Mouse (Mus musculus) CD4-positive, CD25-positive, alpha-beta regulatory T cell, adult 4 months (primary cell): ENCODE data around the gene Psmd3. TPM values are rescaled to one million over a fixed set of nuclear protein-coding genes. Genes with fewer than 3 reads are reported as not detected.
"Not testable (repeated sequence)": the region's sequence is repeated elsewhere in the genome, so short reads cannot be mapped to it uniquely, and the experiment has no call there.

ENCODE experiments used
- ATAC-seq: one replicate; pipeline ENCODE4 v1.8.0; 2017
- polyA plus RNA-seq, 2 experiments: library from polyadenylated mRNA; unstranded; fragments of 100-300 nt; shearing (Covaris generic); gene quantifications; one replicate each; pipeline ENCODE4 v1.2.1; 2017

The Psmd3 gene
- polyA plus RNA-seq, 2 experiments from 2014 or later, result 13.8 to 17.5 TPM

DNA sequence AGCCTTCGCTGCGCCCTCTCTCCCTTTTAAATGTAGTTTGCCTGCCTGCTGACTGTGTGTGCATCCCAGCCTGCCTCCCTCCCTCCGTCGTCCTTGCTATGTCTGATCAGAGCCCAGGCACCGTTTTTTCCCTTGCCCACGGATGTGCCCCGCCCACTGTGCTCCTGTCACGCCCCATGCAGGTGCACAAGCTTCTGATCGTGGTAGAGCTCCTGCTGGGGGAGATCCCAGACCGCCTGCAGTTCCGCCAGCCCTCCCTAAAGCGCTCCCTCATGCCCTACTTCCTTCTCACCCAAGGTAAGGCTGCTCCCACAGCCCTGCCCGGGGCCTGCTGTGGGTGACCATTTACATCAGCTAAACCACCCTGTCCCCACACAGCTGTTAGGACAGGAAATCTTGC, 10.8 kb downstream of the Psmd3 start:
- no peak for ATAC-seq

DNA sequence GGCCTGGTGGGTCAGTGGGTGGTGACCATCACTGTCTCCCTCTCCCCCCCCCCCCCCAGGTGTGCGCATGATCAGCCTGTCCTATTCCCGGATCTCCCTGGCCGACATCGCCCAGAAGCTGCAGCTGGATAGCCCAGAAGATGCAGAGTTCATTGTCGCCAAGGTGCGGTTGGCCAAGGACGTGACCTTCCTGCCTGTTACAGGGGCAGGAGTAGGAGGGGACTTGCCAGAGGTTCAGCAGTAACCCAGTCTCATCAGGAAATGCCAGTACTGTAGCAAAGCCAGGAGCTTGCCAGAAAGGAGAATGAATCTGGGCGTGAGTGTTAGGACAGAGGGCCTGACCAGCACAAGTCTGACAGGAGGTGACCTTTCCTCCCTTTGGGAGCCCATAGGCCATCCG, 11.4 kb downstream of the Psmd3 start:
- no peak for ATAC-seq

DNA sequence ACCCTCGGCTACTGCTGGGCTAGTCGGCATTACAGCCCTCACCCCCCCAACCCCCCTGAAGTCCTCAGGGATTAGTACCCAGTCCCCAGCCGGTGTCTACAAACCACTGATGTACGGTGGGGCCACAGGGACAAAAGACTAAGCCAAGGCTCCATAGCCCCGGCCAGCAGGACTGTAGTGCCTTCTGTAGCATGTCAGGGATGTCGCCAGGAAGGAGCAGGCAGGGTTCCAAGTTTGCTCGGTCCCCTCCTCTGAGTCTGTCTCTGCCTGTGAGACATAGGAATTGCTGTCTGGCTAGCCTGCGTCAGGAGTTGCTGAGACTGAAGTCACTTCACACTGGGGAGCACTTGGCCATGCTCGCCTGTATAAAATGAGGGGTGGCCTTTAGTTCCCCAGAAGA, 11.9 kb downstream of the Psmd3 start:
- ATAC-seq, result no peak

DNA sequence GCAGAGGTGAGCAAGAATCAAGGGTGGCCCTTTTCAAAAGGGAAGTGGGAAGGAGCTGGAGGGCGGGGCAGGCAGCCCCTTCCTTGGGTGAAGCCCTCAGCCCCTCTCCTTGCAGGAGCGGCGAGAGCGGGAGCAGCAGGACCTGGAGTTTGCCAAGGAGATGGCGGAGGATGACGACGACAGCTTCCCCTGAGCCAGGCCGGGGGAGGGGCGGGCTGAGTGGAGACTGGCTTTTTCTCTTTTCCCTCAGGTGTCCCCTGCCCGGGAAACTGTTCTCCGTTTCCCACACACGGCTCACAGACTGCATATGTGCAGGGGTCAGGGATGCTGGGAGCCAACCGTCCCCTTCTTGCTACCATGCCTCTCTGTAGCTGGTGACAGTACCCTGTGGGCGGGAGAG, 13.1 kb downstream of the Psmd3 start:
- ATAC-seq, result no peak

DNA sequence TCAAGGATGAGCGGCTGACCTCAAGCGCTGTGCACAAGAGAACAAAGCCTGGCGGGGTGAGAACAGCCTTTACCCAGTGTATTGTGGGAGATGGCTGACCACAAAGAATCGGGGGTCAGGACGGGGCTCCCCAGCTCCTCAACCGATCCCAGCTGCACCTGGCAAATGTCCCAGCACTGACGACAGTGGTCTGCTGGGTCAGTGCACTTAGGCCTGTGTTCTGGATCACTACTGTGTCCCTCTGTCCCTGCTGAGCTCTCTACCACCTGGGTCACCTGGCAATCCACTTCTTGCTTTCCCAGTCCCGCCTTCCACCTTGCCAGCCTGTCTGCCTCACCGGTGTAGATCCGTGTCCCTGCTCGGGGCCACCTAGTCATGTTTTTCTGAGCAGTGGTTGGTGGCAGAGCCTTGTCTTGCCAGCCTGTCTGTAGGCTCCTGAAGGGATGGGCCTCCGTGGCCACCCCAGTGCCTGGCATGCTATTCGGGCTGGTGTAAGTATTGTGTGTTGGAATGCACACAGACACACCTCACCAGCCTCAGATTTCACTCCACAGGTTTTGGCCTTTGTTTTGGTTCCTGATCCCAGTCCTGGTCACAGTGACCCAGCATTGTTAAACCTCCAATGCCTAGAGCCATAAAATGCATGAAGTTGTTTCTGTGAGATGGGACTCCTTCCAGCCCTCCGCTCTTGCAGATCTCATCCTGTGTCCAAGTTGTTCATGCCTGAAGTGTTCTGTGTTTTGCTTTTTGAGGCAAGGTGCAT, 14.3 kb downstream of the Psmd3 start:
- no peak for ATAC-seq

DNA sequence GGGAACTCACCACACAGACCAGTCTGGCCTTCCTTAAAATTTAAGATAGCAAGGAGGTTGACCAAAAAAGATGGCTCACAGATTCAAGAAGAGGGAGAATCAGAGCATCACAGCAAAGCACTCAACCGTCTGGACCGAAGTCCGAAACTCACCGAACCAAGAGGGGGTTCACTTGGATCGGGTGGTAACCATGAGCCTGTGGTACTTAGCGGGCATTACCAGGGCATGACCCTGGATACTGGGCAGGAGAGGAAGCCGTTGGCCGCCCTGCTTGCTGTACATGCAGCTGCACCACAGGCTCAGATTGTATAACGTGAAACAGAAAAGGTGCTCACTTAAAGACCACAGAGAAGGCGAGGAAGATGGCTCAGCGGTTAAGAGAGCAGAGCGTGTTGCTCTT, 14.9 kb downstream of the Psmd3 start:
- ATAC-seq, result no peak

DNA sequence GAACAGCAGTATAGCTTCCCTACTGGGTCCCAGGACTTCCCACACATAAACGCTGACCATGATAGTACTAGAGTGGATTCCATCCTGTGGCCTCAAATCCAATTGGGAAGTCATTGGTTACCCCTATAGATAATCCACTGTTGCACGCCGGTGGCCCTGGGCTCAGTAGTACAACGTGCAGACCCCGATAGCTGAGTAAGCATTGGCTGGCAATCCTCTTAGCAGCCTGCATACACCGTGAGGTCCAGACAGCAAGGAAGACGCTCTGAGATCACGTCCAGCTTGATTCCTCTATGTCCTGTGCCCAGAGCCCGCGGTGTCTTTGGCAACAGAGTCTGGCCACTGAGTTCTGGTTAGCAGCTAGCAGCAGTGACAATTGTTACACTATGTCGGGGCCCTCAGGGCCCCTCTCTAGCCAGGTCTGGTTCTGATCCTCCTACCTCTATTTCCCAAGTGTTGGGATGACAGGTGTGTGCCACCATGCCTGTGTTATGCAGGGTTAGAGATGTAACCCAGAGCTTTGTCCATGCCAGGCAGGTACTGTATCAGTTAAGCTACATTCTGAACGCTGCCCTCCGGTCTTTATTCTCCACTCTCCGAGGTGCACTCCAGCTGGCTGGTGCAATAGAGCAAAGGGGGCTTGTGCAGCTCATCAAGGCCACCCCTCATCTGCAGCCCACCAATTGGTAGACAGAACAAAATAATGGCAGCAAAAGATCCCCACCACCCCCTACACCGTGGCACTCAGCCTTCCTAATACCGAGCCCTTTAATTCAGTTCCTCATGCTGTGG, 16.7 kb downstream of the Psmd3 start:
- ATAC-seq, result no peak

DNA sequence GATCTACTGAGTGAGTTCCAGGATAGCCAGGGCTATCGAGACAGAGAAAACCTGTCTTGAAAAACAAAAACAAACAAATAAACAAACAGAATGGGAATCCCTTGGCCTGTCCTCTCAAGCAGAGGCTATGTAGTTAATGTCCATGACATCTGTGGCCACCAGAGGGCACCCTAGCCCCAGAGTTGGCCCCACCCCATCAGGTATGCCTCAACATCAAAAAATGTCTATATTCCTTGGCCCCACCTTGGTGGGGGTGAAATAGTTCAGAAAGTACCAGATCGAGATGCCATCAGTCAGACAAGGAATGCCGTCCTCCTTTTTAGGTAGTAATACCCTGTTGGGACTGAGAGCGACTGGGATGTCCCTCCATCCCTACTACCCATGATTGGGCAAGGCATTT, 17.6 kb downstream of the Psmd3 start:
- ATAC-seq, result peak; percentile 69

DNA sequence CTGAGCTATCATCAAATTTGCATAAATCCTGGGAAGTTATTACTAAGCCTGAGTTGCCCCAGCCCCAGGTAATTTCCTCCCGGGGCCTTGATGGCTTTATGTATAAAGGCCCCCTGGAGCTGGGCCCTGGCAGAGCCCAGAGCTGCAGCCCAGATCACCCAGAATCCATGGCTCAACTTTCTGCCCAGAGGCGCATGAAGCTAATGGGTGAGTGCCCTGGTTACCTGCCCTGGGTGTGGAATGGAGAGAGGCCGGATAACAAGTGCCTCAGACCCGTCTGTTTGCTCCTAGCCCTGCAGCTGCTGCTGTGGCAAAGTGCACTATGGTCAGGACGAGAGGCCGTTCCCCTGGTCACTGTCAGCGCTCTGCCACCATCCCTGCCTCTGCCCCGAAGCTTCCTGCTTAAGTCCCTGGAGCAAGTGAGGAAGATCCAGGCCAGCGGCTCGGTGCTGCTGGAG, 18.9 kb downstream of the Psmd3 start, which contains the start of gene Csf3:
Gene Csf3, plus strand, starts transcription at position 51 of the 458 bp plus-strand sequence.
- no peak for ATAC-seq

DNA sequence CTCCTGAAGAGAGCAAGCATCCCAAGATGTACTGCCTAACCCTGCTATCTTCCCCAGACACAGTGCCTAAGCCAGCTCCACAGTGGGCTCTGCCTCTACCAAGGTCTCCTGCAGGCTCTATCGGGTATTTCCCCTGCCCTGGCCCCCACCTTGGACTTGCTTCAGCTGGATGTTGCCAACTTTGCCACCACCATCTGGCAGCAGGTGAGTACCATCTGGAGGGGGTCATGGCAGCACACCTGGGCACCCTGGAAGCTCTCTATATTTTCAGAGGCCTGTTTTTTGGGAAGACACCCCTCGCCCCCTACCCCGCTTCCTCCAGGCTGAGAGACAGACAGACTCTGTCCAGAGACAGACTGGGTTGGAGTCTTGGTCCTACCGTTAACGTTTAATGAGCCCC, 20.0 kb downstream of the Psmd3 start:
- ATAC-seq, result no peak

DNA sequence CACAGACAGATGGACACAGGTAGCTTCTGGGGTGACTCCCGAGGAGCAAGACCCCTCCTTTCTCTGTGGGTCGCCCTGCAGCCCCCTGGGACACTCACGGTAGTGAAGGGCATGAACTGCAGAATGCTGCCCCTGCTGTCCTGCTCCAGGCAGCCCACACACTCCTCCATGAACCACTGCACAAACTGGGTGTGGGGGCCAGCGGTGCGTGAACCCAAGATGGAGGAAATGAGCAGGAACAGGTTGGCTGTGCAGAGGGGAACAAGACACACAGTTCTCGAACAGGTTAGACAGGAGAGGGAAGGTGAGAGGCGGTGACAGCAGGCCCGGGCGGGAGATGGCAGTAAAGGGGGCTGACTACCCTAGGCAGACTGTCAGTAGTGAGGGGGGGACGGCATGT, 22.7 kb downstream of the Psmd3 start:
- ATAC-seq, result no peak

DNA sequence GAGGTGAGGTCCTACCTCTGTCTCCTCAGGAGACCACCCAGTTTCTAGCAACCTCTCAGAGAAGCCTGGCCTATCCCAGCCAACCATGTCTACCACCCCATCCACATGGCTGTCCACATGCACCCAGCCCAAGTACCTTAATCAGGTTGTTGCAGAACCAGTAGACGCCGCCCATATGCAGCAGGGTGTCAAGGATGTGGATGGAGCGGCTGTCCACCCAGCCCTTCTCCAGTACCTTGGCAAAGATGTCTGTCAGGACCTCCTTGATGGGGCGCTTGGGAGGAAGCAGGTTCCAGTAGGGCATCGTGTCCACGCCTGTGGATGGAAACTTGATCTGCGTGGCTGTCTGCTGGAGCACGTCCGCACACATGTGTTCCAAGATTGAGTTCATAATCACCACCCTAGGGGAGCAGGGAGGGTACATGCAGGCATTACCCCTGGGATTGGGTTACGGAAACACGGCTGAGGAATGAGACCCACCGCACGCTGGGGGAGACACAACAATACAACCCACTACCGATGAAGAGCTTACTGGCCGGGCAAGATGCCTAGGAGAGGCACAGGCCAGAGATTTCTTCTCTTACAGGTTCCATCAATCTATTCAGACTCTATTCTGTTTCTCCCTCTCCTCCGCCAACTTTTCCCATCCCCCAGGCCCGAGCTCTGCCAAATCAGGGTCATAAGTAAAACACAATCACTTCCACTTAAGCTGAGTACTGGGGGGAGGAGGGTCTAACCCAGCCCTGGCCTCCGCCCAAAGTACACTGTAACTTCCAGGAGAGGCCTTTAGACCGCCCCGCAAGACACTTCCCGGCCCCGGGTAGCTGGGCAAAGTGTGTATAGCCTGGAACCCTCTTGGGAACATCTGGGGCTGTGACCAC, 25.3 kb downstream of the Psmd3 start:
- no peak for ATAC-seq

DNA sequence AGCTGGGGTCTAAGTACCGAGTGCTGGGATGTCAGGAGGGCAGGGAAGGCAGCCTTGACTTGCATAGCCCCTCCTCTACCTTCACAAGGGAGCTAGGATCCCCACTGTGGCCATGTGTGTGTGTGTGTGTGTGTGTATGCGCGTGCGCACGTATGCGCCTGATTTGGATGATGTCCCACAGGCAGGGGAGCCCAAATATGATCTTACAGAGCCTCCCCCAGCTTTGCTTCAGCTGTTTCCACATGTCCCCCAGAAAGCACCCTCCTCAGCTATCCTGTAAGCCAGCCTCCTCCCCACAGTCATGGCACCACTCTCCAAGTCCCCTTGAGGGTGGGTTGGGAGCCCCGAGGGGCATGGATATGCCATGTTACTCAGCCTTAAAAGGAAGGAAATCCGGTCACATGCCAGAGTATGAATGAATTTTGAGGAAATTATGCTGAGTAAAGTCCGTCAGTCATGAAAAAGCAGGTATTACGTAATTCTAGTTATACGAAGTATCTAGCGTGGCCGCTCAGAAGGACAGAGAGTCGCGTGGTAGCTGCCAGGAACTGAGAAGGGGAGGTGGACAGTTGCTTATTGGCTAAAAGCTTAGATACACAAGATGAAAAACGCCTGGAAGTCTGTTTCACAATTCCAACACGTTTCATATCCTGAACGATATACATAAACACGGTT, 26.1 kb downstream of the Psmd3 start:
- no peak for ATAC-seq

DNA sequence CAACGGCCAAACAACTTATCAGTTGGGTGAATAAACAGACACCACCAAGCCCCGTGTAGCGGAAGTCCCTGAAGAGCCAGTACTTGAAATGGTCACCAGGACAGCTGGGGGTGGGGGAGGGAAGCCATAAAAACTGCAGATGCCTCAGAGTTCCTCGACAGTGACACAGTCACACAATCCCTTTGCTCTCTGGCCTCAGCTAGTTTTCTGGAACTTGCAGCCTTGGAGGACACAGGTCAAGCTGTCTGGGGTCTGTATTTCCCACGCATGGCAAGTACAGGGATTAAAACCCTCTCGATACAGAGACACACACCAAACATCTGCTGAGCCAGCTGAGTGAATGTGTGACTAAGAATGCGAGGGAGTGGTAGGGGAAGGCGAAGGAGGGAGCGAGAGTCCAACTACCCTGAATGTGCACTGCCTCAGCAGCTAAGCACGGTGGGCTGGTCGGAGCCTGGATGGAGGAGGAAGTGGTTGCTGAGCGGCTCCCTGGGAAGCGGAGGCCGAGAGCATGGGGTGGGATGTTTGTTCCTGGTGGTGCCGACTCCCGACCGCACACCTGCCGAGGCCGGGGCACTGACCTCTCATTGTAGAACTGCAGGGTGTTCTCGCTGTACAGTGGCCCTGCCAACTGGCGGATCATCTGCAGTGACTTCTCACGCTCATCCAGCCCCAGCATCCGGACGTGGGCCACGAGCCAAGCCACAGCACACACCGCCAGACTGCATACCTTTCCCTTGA, 26.8 kb downstream of the Psmd3 start:
- ATAC-seq, result no peak

DNA sequence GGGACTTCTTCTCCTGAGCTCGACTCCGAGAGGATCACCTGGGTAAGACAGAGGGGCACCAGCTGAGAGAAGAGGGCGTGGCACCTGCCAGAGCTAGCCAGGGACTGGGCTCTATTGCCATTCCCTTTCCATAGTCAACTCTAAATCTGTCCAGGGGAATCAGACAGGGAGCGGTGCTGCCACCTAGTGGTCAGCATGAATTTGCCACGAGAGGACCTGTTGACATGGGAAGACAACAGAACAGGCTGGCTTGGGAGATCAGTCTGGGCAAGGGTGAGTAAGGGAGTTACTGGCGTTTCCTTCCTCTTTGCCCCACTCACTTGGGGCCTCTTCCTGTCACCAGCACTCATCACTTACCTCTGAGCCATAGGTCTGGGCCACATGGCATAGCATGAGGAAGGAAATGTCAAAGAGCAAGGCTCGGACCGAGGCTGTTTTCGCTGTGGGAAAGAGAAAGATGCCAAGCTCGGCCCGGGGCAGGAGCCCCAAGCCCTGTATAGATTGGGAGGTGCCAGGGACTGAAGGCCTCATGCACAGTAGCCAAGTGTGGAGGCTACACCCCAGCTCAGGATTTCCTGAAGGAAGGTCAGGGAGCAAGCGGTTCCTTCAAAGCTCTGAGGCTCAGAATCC, 28.2 kb downstream of the Psmd3 start:
- peak; percentile 53 for ATAC-seq

DNA sequence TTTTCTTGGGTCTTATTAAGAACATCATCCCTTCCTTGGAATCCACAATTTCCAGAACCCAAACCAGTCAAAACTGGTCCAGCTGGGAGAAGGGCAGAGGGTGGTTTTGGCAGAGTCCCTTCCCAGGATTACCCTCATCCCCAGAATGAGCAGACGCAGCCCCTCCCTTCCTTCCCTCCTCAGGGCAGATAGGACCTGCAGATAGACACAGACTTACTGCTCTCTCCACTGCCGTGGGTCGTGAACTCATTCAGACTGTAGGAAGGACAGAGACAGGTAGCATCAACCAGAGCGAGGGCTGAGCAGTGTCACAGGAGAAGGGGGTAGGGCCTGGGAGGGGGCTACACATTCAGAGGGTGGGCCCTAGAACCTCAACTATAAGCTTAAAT, 28.7 kb downstream of the Psmd3 start:
- ATAC-seq, result no peak

DNA sequence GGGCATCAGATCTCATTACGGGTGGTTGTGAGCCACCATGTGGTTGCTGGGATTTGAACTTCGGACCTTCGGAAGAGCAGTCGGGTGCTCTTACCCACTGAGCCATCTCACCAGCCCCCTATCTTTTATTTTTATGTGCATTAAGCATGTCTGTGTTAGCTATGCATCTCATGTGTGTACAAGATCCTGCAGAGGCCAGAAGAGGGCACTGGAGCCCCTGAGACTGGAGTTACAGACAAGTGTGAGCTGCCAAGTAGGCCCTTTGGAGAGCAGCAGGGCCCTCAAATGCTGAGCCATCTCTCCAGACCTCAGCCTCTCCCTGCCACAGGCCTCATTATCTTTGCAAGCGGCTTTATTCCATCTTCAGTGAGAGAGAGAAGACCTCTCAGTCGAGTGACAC, 29.7 kb downstream of the Psmd3 start:
- not testable (repeated sequence) for ATAC-seq

DNA sequence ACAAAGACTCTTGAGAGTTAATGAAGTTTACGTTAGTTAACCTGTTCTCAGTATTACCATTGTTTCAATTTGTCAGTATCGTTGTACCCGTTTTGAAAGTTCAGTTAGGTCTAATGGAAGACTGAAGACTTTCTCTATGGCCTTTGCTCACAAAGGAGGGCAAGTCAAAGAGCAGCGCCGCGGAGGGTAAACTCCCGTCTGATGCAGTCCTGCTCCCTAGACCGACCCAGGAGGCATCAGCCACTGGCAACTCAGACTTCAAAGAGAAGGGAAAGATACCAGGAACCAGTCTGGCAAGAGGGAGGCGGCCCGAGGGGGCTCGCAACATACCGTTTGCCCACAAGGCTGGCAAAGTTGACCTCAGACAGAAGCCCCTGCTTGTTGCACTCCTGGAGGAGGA, 31.3 kb downstream of the Psmd3 start:
- no peak for ATAC-seq

DNA sequence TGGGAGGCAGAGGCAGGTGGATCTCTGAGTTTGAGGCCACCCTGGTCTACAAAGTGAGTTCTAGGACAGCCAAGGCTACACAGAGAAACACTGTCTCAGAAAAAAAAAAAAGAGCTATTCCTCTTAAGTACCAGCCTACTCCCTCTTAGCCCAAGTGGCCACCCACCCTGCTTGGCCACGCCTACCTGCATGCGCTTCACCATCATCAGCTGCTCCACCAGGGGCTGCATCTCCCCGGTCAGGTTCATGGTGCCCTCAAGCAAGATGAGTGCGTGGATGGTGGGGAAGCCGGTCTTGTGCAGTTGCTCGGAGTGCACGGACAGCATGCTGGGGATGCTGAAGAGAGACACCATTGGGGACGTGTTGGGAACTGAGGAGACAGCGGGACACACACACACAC, 33.6 kb downstream of the Psmd3 start:
- ATAC-seq, result no peak

DNA sequence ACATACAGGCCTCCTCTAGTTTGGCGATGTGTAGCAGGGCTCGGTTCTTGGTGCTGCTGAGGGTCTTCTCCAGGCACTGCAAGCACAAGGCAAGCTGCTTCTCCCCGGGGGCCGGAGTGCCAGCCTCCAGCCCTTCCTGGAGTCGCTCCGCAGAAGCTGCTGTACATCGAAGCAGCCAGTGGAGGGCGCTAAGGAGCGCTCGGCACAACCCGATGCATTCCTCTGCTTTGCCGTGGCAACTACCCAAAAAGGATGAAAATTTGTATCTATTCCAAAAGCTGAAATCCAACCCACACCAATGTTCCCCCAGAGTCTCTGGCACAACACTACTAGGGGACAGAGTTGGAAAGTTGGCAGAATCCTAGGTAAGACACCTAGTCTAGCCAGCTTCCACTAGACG, 35.5 kb downstream of the Psmd3 start:
- no peak for ATAC-seq

DNA sequence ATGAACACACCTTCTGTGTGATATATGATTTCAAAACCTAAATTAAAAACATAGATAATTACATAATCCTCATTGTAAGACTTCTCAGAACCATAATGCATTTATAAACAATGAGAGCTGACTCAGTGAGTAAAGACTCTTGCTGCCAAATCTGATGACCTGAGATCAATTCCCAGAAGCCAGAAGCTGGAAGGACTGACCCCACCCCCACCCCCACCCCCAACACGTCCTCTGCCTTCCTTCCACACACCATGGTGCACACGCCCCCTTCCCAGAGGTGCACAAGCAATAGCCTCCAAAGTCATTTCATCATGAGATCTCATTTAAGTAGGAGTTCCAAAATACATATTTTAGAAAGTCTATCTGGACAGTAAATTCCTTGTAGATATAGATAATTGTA, 38.4 kb downstream of the Psmd3 start:
- ATAC-seq, result no peak
